Mouse (Mus musculus) kidney, embryonic 14.5 days (tissue): ENCODE measurements around the gene Klhl12. TPM values are rescaled to one million over a fixed set of nuclear protein-coding genes. Genes with fewer than 3 reads are reported as not detected.

ENCODE experiments used
- ATAC-seq: fragments of 200-750 bp; cut with Nextera tagmentation; 2 replicates; pipeline ENCODE4 v1.8.0; 2017; ENCODE audit warnings: moderate number of reproducible peaks, mild to moderate bottlenecking, moderate TSS enrichment, moderate library complexity; ENCODE audit not compliant: low FRiP score, low TSS enrichment
- H3K27ac ChIP-seq: fragments of 300-500 bp; sonication (generic); 2 replicates; pipeline ENCODE4 v1.5.1; 2014; ENCODE audit warnings: low read depth, mild to moderate bottlenecking, low read length, moderate library complexity, mixed read lengths
- H3K27me3 ChIP-seq: fragments of 300-500 bp; sonication (generic); 2 replicates; pipeline ENCODE4 v1.6.1; 2014; ENCODE audit warnings: mild to moderate bottlenecking, low read length; ENCODE audit not compliant: control insufficient read depth, insufficient read depth
- H3K36me3 ChIP-seq: fragments of 300-500 bp; sonication (generic); 2 replicates; pipeline ENCODE4 v1.6.1; 2014; ENCODE audit warnings: low read length, mixed read lengths; ENCODE audit not compliant: control insufficient read depth, insufficient read depth
- H3K4me1 ChIP-seq: fragments of 300-500 bp; sonication (generic); 2 replicates; pipeline ENCODE4 v1.6.1; 2014; ENCODE audit warnings: low read length, mixed read lengths; ENCODE audit not compliant: control insufficient read depth, insufficient read depth
- H3K4me2 ChIP-seq: fragments of 300-500 bp; sonication (generic); replicated peaks from 2 replicates; pipeline ENCODE4 v1.6.1; 2014; ENCODE audit warnings: low read depth, mild to moderate bottlenecking, low read length
- H3K4me3 ChIP-seq: fragments of 300-500 bp; sonication (generic); 2 replicates; pipeline ENCODE4 v1.5.1; 2014; ENCODE audit warnings: mild to moderate bottlenecking, low read length
- H3K9ac ChIP-seq: fragments of 300-500 bp; sonication (generic); 2 replicates; pipeline ENCODE4 v1.6.1; 2014; ENCODE audit warnings: low read depth, mild to moderate bottlenecking, low read length, moderate library complexity
- H3K9me3 ChIP-seq: fragments of 300-500 bp; sonication (generic); 2 replicates; pipeline ENCODE4 v1.6.1; 2016; ENCODE audit warnings: low read length; ENCODE audit not compliant: control insufficient read depth
- WGBS: fragments of 180-500 bp; shearing (Covaris S2); extraction: QIAGEN DNeasy Blood & Tissue Kit; methylation state at CpG from one replicate; pipeline ENCODE4 v1.1.7; 2014; 5-methylcytosine and 5-hydroxymethylcytosine counted together
- polyA plus RNA-seq: library from polyadenylated mRNA; unstranded; fragments of >200 nt; fragmentation: Nextera tagmentation; extraction: Ambion mirVana; gene quantifications from 2 replicates; pipeline ENCODE4 v1.2.1, GENCODE M21; 2014

Klhl12 gene
- 17.3 and 27.8 TPM in 2 replicates for polyA plus RNA-seq

- Histone ChIP-seq H3K4me2 (peak within 1 kb of the TSS; percentile 86), H3K27me3 (no peaks in the 10 kb centered on the region), H3K9ac (peak within 1 kb of the TSS; percentile 92), H3K36me3 (peaks cover 7% of the 10 kb centered on the region; the same call in 1 of the 2 replicates), H3K4me3 (peak within 1 kb of the TSS; percentile 98), H3K9me3 (no peaks in the 10 kb centered on the region), H3K27ac (peak within 1 kb of the TSS; percentile 57), H3K4me1 (peaks cover 8% of the 10 kb centered on the region; the same call in 1 of the 2 replicates)
- WGBS, result 2% methylated on average over 61 of the region's 61 CpGs
- peak; percentile 94 for ATAC-seq
These were observed at the start of gene Klhl12 for GRCm38 (mm10) chr1:134454904-134455824. Gene Klhl12 (plus strand): TSS chr1:134455531.

DNA sequence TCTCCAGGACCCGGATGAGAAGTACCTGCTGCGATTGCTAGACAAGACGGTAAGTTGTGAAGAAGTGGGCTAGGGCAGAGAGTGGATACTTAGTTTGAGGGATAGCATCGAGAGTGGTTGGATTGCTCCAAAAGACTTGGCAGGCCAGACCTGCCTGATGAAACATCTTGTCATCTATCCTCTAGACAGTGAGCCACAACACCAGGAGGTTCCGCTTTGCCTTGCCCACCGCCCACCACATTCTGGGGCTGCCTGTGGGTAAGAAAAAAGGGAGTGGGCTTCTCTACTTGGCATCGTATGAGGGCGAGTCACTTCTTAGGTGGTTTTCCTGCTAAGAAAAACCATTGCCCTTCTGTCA, 48.9 kb upstream of the Klhl12 start:
- WGBS, result 33% methylated on average over 8 of the region's 8 CpGs
- no peaks in the 10 kb centered on the region for H3K27me3 ChIP-seq

GRCm38 (mm10) chr1:134408080-134408479, 47.3 kb upstream of the Klhl12 start:
- no peaks in the 10 kb centered on the region for H3K9me3 ChIP-seq
- 46% methylated on average over 8 of the region's 8 CpGs for WGBS
- no peaks in the 10 kb centered on the region for H3K27me3 ChIP-seq
- H3K4me1 ChIP-seq, result peaks cover 13% of the 10 kb centered on the region
- ATAC-seq, result peak; percentile 62
- no peak overlapping the region for H3K4me3 ChIP-seq
- H3K36me3 ChIP-seq, result peaks cover 25% of the 10 kb centered on the region; the same call in 1 of the 2 replicates
- no peak overlapping the region; the same call in 1 of the 2 replicates for H3K4me2 ChIP-seq
- no peak overlapping the region for H3K9ac ChIP-seq
- peak overlapping the region; percentile 78 for H3K27ac ChIP-seq

More for the DNA sequence above, 48.9 kb upstream of the Klhl12 start:
- H3K27ac ChIP-seq, result peak overlapping the region; percentile 72; the same call in 1 of the 2 replicates
- 0 out of 2 replicates have a peak, but pooled peaks have one; percentile 21 for ATAC-seq
- H3K36me3 ChIP-seq, result peaks cover 25% of the 10 kb centered on the region; the same call in 1 of the 2 replicates
- peak overlapping the region; percentile 74 for H3K4me2 ChIP-seq
- peak overlapping the region; percentile 56 for H3K9ac ChIP-seq
- peak overlapping the region; percentile 59 for H3K4me3 ChIP-seq
- H3K4me1 ChIP-seq, result peaks cover 13% of the 10 kb centered on the region
- H3K9me3 ChIP-seq, result no peaks in the 10 kb centered on the region

DNA sequence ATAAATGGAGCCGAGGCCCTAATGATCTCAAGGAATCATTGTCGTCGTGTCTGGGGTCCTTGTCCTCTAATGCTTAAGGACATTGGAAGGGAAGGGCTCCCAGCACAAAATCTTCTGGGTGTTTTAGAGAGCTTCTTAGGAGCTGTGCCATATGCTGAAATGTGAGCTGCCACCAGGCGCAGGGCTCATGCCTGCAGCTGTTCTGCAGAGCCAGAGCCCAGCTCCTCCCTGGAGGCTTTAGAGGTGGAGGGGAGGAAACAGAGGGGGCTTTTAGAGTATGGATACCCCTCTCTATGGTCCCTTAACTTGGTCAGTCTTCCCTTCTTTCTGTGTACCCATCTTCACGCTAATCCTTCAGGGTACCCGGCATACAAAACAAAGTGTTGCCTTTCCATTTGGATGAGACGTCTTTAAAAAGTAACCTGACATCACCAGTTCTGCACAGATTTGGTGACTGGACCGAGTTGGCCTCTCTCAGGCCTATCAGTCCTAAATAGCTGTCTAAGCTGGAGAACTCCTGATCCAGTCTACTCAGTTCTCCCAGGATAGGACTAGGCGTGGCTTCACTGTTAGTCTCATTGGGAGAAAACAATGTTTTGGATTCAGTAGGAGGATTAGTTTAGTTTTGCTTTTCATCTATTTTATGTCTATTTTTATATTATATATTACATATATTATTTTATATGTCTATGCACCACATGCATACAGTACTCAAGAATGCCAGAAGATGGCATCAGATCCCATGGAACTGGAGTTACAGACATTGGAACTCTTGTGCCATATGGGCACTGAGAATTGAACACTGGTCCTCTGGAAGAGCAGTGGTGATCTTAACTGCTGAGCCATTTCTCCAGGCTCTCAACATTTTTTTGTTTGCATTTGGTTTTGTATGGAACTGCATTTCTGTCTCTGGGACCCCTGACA, 43.4 kb upstream of the Klhl12 start:
- Histone ChIP-seq H3K4me2 (no peak overlapping the region), H3K36me3 (peaks cover 25% of the 10 kb centered on the region; the same call in 1 of the 2 replicates), H3K9me3 (no peaks in the 10 kb centered on the region), H3K27ac (no peak overlapping the region), H3K4me1 (peaks cover 26% of the 10 kb centered on the region), H3K27me3 (no peaks in the 10 kb centered on the region), H3K4me3 (no peak overlapping the region), H3K9ac (no peak overlapping the region)
- WGBS, result 87% methylated on average over 9 of the region's 9 CpGs
- ATAC-seq, result no peak

DNA sequence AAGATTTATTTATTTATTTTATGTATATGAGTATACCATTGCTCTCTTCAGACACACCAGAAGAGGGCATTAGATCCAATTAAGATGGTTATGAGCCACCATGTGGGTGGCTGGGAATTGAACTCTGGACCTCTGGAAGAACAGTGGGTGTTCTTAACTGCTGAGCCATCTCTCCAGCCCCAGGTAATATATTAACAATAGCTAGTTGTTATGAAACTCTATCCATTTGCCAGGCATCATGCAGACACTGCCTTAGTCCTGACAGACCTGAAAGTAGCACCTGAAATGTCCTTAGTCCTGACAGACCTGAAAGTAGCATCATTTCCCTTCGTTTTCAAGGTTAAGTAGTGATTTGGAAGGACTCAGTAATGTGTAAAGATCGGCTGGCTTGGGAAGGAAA, 41.3 kb upstream of the Klhl12 start:
- no peaks in the 10 kb centered on the region for H3K27me3 ChIP-seq
- peak overlapping the region; percentile 95 for H3K27ac ChIP-seq
- H3K9me3 ChIP-seq, result no peaks in the 10 kb centered on the region
- peak overlapping the region; percentile 53; the same call in 1 of the 2 replicates for H3K4me2 ChIP-seq
- H3K4me3 ChIP-seq, result no peak overlapping the region
- ATAC-seq, result no peak
- H3K36me3 ChIP-seq, result peaks cover 23% of the 10 kb centered on the region; the same call in 1 of the 2 replicates
- peaks cover 32% of the 10 kb centered on the region for H3K4me1 ChIP-seq
- 34% methylated on average over 2 of the region's 2 CpGs for WGBS
- H3K9ac ChIP-seq, result no peak overlapping the region

DNA sequence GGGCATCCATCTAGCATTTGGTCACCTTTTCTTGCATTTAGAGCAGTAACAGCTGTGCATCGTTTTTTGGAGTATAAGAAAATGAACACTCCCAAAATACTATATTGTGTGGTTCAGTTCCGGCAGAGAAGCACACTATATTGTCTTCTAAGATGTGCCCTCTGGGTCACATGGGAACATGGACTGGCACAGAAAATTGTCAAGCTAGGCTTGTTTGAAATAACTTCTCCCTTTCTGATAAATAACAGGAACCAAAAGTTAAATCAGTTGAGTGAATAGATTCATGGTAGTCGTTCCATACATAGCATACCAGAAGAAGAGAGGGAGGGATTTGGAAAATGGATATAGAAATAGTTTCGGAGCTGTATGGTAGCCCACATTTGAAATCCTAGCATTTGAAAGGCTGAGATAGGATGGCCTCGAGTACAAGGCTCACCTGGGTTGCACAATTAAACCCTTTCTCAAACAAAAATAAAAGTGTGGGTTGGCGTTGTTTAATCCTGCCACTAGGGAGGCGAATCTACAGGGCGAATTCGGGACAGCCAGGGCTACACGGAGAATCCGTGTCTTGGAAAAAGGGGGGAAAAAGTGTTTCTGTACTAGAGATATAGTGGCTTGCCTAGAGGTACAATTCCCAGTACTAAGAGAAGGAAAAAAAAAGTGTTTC, 40.7 kb upstream of the Klhl12 start:
- Histone ChIP-seq H3K27ac (peak overlapping the region; percentile 95), H3K4me1 (peaks cover 37% of the 10 kb centered on the region), H3K9me3 (no peaks in the 10 kb centered on the region), H3K4me2 (peak overlapping the region; percentile 53), H3K36me3 (peaks cover 17% of the 10 kb centered on the region; the same call in 1 of the 2 replicates), H3K4me3 (peak overlapping the region; percentile 86), H3K9ac (peak overlapping the region; percentile 94), H3K27me3 (no peaks in the 10 kb centered on the region)
- peak; percentile 37 for ATAC-seq
- WGBS, result 14% methylated on average over 11 of the region's 11 CpGs

- Histone ChIP-seq H3K36me3 (peaks cover 10% of the 10 kb centered on the region; the same call in 1 of the 2 replicates), H3K9ac (peak within 1 kb of the TSS; percentile 94), H3K4me1 (peaks cover 42% of the 10 kb centered on the region), H3K4me2 (peak within 1 kb of the TSS; percentile 81), H3K27me3 (no peaks in the 10 kb centered on the region), H3K27ac (peak within 1 kb of the TSS; percentile 95), H3K9me3 (no peaks in the 10 kb centered on the region), H3K4me3 (peak within 1 kb of the TSS; percentile 86)
- peak; percentile 99 for ATAC-seq
- under 1% methylated on average over 59 of the region's 77 CpGs for WGBS
These were observed 40.0 kb upstream of the Klhl12 start, which contains the start of gene Adipor1 for GRCm38 (mm10) chr1:134415168-134415831. Gene Adipor1 (plus strand): TSS chr1:134415378.
